Mouse (Mus musculus): Measurements from ENCODE around the gene Ppp1r14c. TPM values are rescaled to one million over a fixed set of nuclear protein-coding genes. Genes with fewer than 3 reads are reported as not detected.

Ppp1r14c gene
- 11.2 and 12.7 TPM in 2 replicates for polyA plus RNA-seq (2012; rRNA removed)

- TF ChIP-seq POLR2A (IDR thresholded peaks at IDR 0.05; ENCODE audit: extremely low read depth, insufficient read depth, low read length) (peak; percentile 39; the same call in 1 of the 2 replicates), CTCF (IDR thresholded peaks at IDR 0.05; ENCODE audit: extremely low read depth, insufficient read depth, low read length) (no peak)
- Histone ChIP-seq H3K27ac (ENCODE audit: insufficient read depth, low read length) (peak within 1 kb of the TSS; percentile 39; the same call in 1 of the 2 replicates), H3K4me1 (ENCODE audit: control insufficient read depth, insufficient read depth, low read length) (no peaks in the 10 kb centered on the region), H3K4me3 (ENCODE audit: insufficient read depth, low read length) (peak within 1 kb of the TSS; percentile 59)
Observed at GRCm38 (mm10) chr10:3366036-3366869, at the start of gene Ppp1r14c. Gene Ppp1r14c (plus strand): TSS chr10:3366057.

GRCm38 (mm10) chr10:3321406-3321805 is 44.5 kb upstream of the Ppp1r14c start:
- TF ChIP-seq POLR2A (IDR thresholded peaks at IDR 0.05; ENCODE audit: extremely low read depth, insufficient read depth, low read length) = no peak
- no peak overlapping the region for H3K4me3 ChIP-seq (ENCODE audit: insufficient read depth, low read length)
- H3K4me1 ChIP-seq (ENCODE audit: control insufficient read depth, insufficient read depth, low read length) = no peaks in the 10 kb centered on the region
- H3K27ac ChIP-seq (ENCODE audit: insufficient read depth, low read length) = no peak overlapping the region

DNA sequence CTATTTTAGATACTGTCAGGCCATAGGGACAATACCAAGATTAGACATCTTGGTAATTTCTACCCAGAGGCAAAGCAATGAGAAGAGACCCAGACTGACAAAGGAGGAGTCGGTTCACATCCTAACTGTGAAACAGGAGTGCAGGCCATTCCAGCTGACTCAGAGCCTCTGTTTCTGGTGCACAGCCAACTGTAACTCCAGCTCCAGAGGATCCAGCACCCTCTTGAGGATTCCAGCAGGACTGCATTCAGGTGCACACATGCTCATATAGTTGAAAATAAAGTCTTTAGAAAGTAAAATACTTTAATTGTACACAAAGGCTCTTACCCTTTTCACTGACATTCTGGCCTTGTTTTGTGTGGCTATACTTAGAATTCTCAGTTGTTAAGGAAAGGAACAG is 40.4 kb upstream of the Ppp1r14c start:
- Histone ChIP-seq H3K27ac (ENCODE audit: insufficient read depth, low read length) (no peak overlapping the region), H3K4me1 (ENCODE audit: control insufficient read depth, insufficient read depth, low read length) (no peaks in the 10 kb centered on the region), H3K4me3 (ENCODE audit: insufficient read depth, low read length) (no peak overlapping the region)
- 0 out of 2 replicates have a peak, but pooled peaks have one; percentile 2 for TF ChIP-seq CTCF (IDR thresholded peaks at IDR 0.05; ENCODE audit: extremely low read depth, insufficient read depth, low read length)
- no peak for TF ChIP-seq POLR2A (IDR thresholded peaks at IDR 0.05; ENCODE audit: extremely low read depth, insufficient read depth, low read length)

GRCm38 (mm10) chr10:3332880-3333279 is 33.0 kb upstream of the Ppp1r14c start:
- no peak overlapping the region for H3K4me3 ChIP-seq (ENCODE audit: insufficient read depth, low read length)
- no peaks in the 10 kb centered on the region for H3K4me1 ChIP-seq (ENCODE audit: control insufficient read depth, insufficient read depth, low read length)
- peak; percentile 90 for TF ChIP-seq CTCF (IDR thresholded peaks at IDR 0.05; ENCODE audit: extremely low read depth, insufficient read depth, low read length)
- TF ChIP-seq POLR2A (IDR thresholded peaks at IDR 0.05; ENCODE audit: extremely low read depth, insufficient read depth, low read length) = no peak
- no peak overlapping the region for H3K27ac ChIP-seq (ENCODE audit: insufficient read depth, low read length)

DNA sequence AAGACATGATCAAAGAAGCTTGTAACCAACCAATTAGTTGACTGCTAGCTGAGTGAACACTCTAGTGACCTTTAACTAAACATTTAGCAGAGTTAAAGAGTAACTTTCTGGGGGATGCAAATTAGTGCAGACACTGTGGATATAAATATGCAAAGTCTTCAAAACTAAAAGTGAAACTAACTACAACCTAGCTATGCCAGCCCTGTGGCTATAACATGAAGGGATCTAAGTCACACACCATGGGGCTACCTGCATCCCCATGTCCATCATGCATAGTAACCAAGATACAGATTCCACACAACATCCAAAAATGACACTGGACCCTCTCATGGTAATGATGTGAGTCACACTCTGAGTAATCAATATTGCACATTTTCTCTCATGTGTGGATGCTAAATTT is 31.3 kb upstream of the Ppp1r14c start:
- Histone ChIP-seq H3K4me3 (ENCODE audit: insufficient read depth, low read length) (no peak overlapping the region), H3K4me1 (ENCODE audit: control insufficient read depth, insufficient read depth, low read length) (no peaks in the 10 kb centered on the region), H3K27ac (ENCODE audit: insufficient read depth, low read length) (no peak overlapping the region)
- TF ChIP-seq CTCF (IDR thresholded peaks at IDR 0.05; ENCODE audit: extremely low read depth, insufficient read depth, low read length) (no peak), POLR2A (IDR thresholded peaks at IDR 0.05; ENCODE audit: extremely low read depth, insufficient read depth, low read length) (no peak)

DNA sequence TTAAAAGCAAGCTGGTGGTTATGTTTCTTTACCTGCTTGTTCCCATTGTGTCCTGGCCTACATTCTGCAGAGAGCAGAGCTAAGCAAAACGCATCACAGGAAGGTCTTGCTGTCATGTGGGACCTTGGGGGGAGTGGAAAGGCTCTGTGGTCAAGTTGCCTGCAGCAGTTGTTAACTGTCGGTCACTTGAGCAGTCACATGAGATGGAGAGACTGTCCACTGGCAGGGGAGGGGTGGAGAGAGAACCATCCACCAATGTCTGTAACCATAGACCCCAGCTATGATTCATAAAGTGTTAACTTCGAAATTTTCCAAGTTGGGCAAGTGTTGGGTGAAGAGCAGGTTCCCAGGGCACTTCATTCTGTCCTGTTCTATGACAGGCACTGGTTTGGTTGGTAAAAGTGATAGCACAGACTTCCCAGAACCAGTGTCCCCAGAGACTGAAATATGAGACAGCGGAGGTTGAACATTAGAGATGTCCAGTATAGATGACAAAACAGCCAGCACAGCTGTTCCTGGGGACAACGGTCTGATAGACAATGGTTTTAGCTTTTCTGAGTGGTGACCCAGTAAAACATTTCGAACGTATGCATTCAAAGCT is 29.0 kb upstream of the Ppp1r14c start:
- no peaks in the 10 kb centered on the region for H3K4me1 ChIP-seq (ENCODE audit: control insufficient read depth, insufficient read depth, low read length)
- H3K4me3 ChIP-seq (ENCODE audit: insufficient read depth, low read length) = no peak overlapping the region
- no peak overlapping the region for H3K27ac ChIP-seq (ENCODE audit: insufficient read depth, low read length)
- TF ChIP-seq POLR2A (IDR thresholded peaks at IDR 0.05; ENCODE audit: extremely low read depth, insufficient read depth, low read length) (no peak), CTCF (IDR thresholded peaks at IDR 0.05; ENCODE audit: extremely low read depth, insufficient read depth, low read length) (no peak)

GRCm38 (mm10) chr10:3337330-3337901 is 28.4 kb upstream of the Ppp1r14c start:
- TF ChIP-seq POLR2A (IDR thresholded peaks at IDR 0.05; ENCODE audit: extremely low read depth, insufficient read depth, low read length) (no peak), CTCF (IDR thresholded peaks at IDR 0.05; ENCODE audit: extremely low read depth, insufficient read depth, low read length) (no peak)
- H3K4me3 ChIP-seq (ENCODE audit: insufficient read depth, low read length) = no peak overlapping the region
- H3K4me1 ChIP-seq (ENCODE audit: control insufficient read depth, insufficient read depth, low read length) = no peaks in the 10 kb centered on the region
- H3K27ac ChIP-seq (ENCODE audit: insufficient read depth, low read length) = no peak overlapping the region

DNA sequence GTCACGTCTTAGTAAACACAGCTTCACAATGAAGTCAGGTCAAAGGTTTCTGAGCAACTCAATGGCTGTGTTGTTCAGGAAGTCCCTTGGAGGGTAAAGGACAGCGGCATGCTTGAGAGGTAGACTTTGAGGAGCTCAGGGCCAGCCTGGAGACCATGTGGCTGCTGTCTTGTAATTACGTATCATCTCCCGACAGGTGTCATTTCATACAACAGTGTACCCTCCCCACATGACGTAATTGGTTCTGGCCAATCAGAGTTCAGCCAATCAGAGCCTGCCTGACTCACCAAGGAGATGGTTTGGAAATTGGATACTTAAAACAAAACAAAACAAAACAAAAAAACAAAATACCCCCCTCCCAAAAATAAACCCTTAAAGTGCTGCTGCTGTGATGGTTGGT is 20.2 kb upstream of the Ppp1r14c start:
- Histone ChIP-seq H3K4me3 (ENCODE audit: insufficient read depth, low read length) (no peak overlapping the region), H3K27ac (ENCODE audit: insufficient read depth, low read length) (no peak overlapping the region), H3K4me1 (ENCODE audit: control insufficient read depth, insufficient read depth, low read length) (no peaks in the 10 kb centered on the region)
- TF ChIP-seq CTCF (IDR thresholded peaks at IDR 0.05; ENCODE audit: extremely low read depth, insufficient read depth, low read length) (no peak), POLR2A (IDR thresholded peaks at IDR 0.05; ENCODE audit: extremely low read depth, insufficient read depth, low read length) (no peak)

- H3K4me3 ChIP-seq (ENCODE audit: insufficient read depth, low read length) = no peak overlapping the region
- H3K4me1 ChIP-seq (ENCODE audit: control insufficient read depth, insufficient read depth, low read length) = no peaks in the 10 kb centered on the region
- no peak overlapping the region for H3K27ac ChIP-seq (ENCODE audit: insufficient read depth, low read length)
- TF ChIP-seq CTCF (IDR thresholded peaks at IDR 0.05; ENCODE audit: extremely low read depth, insufficient read depth, low read length) (no peak), POLR2A (IDR thresholded peaks at IDR 0.05; ENCODE audit: extremely low read depth, insufficient read depth, low read length) (no peak)
Observed at GRCm38 (mm10) chr10:3359531-3359930, 6.3 kb upstream of the Ppp1r14c start.

Data from cortical plate, adult 2 months (tissue).